Mouse (Mus musculus): ENCODE data around the gene Dact2. TPM values are rescaled to one million over a fixed set of nuclear protein-coding genes. Genes with fewer than 3 reads are reported as not detected.

The Dact2 gene
- total and polyA plus RNA-seq, 3 experiments = not detected

- H3K79me2 ChIP-seq (ENCODE audit: control insufficient read depth, insufficient read depth, low read length, poor library complexity) = no peaks in the 10 kb centered on the region
- TF ChIP-seq ELF1 (IDR thresholded peaks at IDR 0.05; ENCODE audit: low read depth, low read length) (no peak), MAZ (IDR thresholded peaks at IDR 0.05; ENCODE audit: low read depth, low read length) (no peak), GABPA (IDR thresholded peaks at IDR 0.05; ENCODE audit: low read depth, low read length) (no peak), E2F4 (IDR thresholded peaks at IDR 0.05; ENCODE audit: borderline replicate concordance, low read depth, low read length) (no peak), MYC (IDR thresholded peaks at IDR 0.05; ENCODE audit: low read depth, low read length) (no peak)
- no peak for DNase-seq (ENCODE audit: low read depth, low spot score)
- H3K27ac ChIP-seq (ENCODE audit: control insufficient read depth, low read depth, low read length) = no peak overlapping the region
- H3K4me3 ChIP-seq (ENCODE audit: control insufficient read depth in 1 of 2, insufficient read depth in 1 of 2, low read depth in 2 of 2, low read length in 2 of 2) = no peak overlapping the region
- H3K9ac ChIP-seq (ENCODE audit: control insufficient read depth, low read depth, low read length, poor library complexity, severe bottlenecking) = no peak overlapping the region
- H3K9me3 ChIP-seq (replicated peaks; ENCODE audit: insufficient read depth, low read length) = no peaks in the 10 kb centered on the region
- H3K27me3 ChIP-seq (ENCODE audit: control insufficient read depth in 1 of 2, insufficient read depth in 2 of 2, low read length in 2 of 2) = no peaks in the 10 kb centered on the region
- H3K4me1 ChIP-seq (ENCODE audit: control insufficient read depth in 1 of 2, insufficient read depth in 2 of 2, low read length in 2 of 2) = no peaks in the 10 kb centered on the region
- no peaks in the 10 kb centered on the region for H3K36me3 ChIP-seq (ENCODE audit: control insufficient read depth in 1 of 2, insufficient read depth in 2 of 2, low read length in 2 of 2)
Observed at GRCm38 (mm10) chr17:14226778-14227177, 22.7 kb upstream of the Dact2 start.

GRCm38 (mm10) chr17:14225982-14226652 lies 22.0 kb upstream of the Dact2 start:
- Histone ChIP-seq H3K4me1 (ENCODE audit: control insufficient read depth in 1 of 2, insufficient read depth in 2 of 2, low read length in 2 of 2) (no peaks in the 10 kb centered on the region), H3K79me2 (ENCODE audit: control insufficient read depth, insufficient read depth, low read length, poor library complexity) (no peaks in the 10 kb centered on the region), H3K27ac (ENCODE audit: control insufficient read depth, low read depth, low read length) (no peak overlapping the region), H3K9me3 (replicated peaks; ENCODE audit: insufficient read depth, low read length) (no peaks in the 10 kb centered on the region), H3K4me3 (ENCODE audit: control insufficient read depth in 1 of 2, insufficient read depth in 1 of 2, low read depth in 2 of 2, low read length in 2 of 2) (no peak overlapping the region), H3K27me3 (ENCODE audit: control insufficient read depth in 1 of 2, insufficient read depth in 2 of 2, low read length in 2 of 2) (no peaks in the 10 kb centered on the region), H3K36me3 (ENCODE audit: control insufficient read depth in 1 of 2, insufficient read depth in 2 of 2, low read length in 2 of 2) (no peaks in the 10 kb centered on the region), H3K9ac (ENCODE audit: control insufficient read depth, low read depth, low read length, poor library complexity, severe bottlenecking) (no peak overlapping the region)
- DNase-seq (ENCODE audit: low read depth, low spot score) = no peak
- no peak for TF ChIP-seq CHD1 (IDR thresholded peaks at IDR 0.05; ENCODE audit: low read depth, low read length)
- TF ChIP-seq RCOR1 (IDR thresholded peaks at IDR 0.05; ENCODE audit: low read depth, low read length) = no peak
- TF ChIP-seq USF1 (IDR thresholded peaks at IDR 0.05; ENCODE audit: low read depth, low read length) = no peak
- no peak for TF ChIP-seq NELFE (IDR thresholded peaks at IDR 0.05; ENCODE audit: low read depth, low read length)
- no peak for TF ChIP-seq SMC3 (IDR thresholded peaks at IDR 0.05; ENCODE audit: low read depth, low read length)
- no peak for TF ChIP-seq ZNF384 (IDR thresholded peaks at IDR 0.05; ENCODE audit: low read depth, low read length)
- TF ChIP-seq USF2 (IDR thresholded peaks at IDR 0.05; ENCODE audit: borderline replicate concordance in 1 of 2, insufficient read depth in 1 of 2, low read depth in 1 of 2, low read length in 2 of 2) = no peak
- TF ChIP-seq MXI1 (IDR thresholded peaks at IDR 0.05; ENCODE audit: low read depth, low read length) = no peak
- TF ChIP-seq MYB (IDR thresholded peaks at IDR 0.05; ENCODE audit: low read depth, low read length) = no peak
- no peak for TF ChIP-seq POLR2AphosphoS2 (IDR thresholded peaks at IDR 0.05; ENCODE audit: low read length)
- no peak for TF ChIP-seq ZKSCAN1 (IDR thresholded peaks at IDR 0.05; ENCODE audit: low read depth, low read length)
- no peak for TF ChIP-seq ZMIZ1 (IDR thresholded peaks at IDR 0.05; ENCODE audit: low read depth, low read length)
- no peak for TF ChIP-seq TCF12 (IDR thresholded peaks at IDR 0.05; ENCODE audit: low read depth, low read length)
- no peak for TF ChIP-seq MYC (IDR thresholded peaks at IDR 0.05; ENCODE audit: low read depth, low read length)
- no peak for TF ChIP-seq E2F4 (IDR thresholded peaks at IDR 0.05; ENCODE audit: borderline replicate concordance, low read depth, low read length)
- TF ChIP-seq JUND (IDR thresholded peaks at IDR 0.05; ENCODE audit: low read depth, low read length) = no peak
- TF ChIP-seq MAZ (IDR thresholded peaks at IDR 0.05; ENCODE audit: low read depth, low read length) = no peak
